Mouse (Mus musculus): ENCODE data around the gene Csrnp3.

DNA sequence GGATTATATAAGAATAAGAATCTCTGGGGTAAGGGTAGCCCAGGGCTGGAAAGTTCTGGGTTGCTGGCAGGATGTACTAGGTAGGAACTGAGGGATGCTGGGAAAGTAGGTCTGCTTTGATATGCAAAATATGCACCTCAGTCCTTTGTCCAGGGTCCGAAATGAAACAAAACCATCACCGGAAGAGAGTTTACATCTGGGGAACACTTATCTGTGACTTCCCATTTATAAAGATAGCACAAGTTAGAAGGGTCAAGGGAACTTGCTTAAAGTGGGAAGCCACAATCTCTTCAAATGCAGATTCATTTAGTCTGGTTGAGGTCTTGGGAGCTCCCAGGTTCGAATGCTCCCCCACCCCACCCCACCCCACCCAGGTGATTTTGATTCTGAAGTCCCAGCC lies 4.0 kb upstream of the Csrnp3 start:
- TF ChIP-seq CTCF (IDR thresholded peaks at IDR 0.05; ENCODE audit: control insufficient read depth, insufficient read depth, insufficient read length) (no peak), MAX (IDR thresholded peaks at IDR 0.05) (no peak), CEBPB (IDR thresholded peaks at IDR 0.05; ENCODE audit: low read depth) (no peak), USF1 (IDR thresholded peaks at IDR 0.05; ENCODE audit: low read depth) (no peak), MYOG (IDR thresholded peaks at IDR 0.05; ENCODE audit: control insufficient read depth, extremely low read depth, insufficient read length) (no peak), MYOD1 (IDR thresholded peaks at IDR 0.05; ENCODE audit: control insufficient read depth, insufficient read length, low read depth) (no peak)
